Mouse (Mus musculus) E14TG2a.4 (cell line): Measurements from ENCODE around the gene Lmna.

Source experiments
- CTCF ChIP-seq: conservative IDR thresholded peaks from 2 replicates; pipeline ENCODE4 v1.5.1; 2014; ENCODE audit warnings: low read length
- NANOG ChIP-seq: IDR thresholded peaks from 2 replicates; pipeline ENCODE4 v1.6.1; 2014; ENCODE audit warnings: borderline replicate concordance, low read length, mixed read lengths
- POU5F1 ChIP-seq: IDR thresholded peaks from 2 replicates; pipeline ENCODE4 v1.6.1; 2014; ENCODE audit warnings: low read length, borderline replicate concordance

- no peak for TF ChIP-seq CTCF
- TF ChIP-seq NANOG, result no peak
- TF ChIP-seq POU5F1, result no peak
Measured at GRCm38 (mm10) chr3:88515095-88515386, 5.3 kb upstream of the Lmna start.
